Mouse (Mus musculus): ENCODE data around the gene Pigr.

The Pigr gene

DNA sequence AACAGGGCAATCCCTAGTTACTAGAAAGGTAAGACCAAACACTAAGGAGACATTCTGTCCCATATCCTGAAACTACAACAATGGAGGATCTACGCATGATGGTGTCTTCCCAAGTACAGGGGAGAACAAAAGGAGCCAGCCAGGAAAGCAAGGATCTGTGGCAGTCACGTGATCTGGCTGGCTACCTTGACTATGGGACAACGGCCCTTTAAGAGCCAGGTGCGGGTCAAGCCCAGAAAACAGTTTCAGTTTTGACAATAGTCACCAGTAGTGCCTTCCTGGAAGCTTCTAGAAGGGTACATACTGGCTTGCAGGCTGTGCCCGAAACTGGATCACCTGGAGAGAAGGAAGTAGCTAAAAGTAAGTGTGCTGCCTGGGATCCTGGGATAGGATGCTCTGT, at the start of gene Pigr:
Gene Pigr, plus strand, starts transcription at position 237 of the 400 bp plus-strand sequence.
- DNase-seq = peak; percentile 30

DNA sequence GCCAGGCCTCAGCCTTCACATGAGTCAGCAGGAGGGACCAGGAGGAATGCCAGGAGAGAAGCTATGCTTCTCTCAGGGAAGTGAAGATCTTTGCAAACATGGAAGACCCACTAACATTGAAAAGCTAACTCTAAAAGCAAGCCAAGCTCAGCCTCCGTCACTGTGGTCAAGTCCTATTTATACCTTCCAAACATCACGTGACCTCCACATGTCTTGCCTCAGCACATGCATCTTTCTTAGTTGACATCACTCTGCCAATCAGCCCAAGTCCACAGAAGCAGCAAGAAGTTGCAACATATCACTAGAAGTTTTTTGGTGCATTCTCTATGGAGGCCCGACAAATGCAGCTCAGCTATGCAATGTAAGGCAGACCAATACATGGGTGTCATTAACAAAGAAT, 46.6 kb upstream of the Pigr start:
- DNase-seq = no peak

DNA sequence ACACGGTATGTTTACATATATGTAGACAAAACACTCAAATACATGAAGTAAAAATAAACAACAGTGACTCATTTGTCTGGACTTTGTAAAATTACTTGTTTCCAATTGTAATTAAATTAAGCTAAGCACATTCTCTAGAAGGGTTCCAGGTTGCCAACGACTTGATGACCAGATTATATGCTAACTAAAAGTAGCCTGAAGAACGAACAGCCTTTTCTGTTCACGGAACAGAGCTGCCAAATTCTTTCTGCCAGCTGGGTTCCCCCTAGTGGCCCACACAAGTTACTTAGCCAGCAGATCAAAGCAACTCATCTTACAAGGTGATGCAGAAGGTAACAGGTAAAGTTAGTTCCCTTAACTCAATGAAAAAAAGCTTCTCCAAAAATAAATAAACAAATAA, 42.4 kb upstream of the Pigr start:
- DNase-seq = no peak

DNA sequence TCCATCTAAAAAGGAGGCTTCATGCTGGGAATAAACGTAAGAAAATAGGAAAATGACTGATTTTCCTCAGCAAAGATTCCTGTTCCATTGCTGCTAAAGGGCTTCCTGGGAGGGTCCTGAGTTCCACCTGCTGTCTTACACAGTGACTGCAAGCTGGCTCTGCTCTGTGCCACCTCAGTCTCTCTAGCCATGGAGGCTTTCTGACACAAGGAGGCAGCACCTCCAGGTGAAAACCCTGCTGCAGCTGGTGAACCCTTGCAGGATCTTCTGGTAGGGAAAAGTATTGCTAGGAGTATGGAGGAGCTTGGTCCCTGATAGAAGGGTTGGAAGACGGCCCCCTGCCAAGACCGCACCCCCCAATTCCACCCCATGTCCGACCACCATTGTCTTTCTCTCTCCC, 39.5 kb upstream of the Pigr start:
- no peak for DNase-seq

DNA sequence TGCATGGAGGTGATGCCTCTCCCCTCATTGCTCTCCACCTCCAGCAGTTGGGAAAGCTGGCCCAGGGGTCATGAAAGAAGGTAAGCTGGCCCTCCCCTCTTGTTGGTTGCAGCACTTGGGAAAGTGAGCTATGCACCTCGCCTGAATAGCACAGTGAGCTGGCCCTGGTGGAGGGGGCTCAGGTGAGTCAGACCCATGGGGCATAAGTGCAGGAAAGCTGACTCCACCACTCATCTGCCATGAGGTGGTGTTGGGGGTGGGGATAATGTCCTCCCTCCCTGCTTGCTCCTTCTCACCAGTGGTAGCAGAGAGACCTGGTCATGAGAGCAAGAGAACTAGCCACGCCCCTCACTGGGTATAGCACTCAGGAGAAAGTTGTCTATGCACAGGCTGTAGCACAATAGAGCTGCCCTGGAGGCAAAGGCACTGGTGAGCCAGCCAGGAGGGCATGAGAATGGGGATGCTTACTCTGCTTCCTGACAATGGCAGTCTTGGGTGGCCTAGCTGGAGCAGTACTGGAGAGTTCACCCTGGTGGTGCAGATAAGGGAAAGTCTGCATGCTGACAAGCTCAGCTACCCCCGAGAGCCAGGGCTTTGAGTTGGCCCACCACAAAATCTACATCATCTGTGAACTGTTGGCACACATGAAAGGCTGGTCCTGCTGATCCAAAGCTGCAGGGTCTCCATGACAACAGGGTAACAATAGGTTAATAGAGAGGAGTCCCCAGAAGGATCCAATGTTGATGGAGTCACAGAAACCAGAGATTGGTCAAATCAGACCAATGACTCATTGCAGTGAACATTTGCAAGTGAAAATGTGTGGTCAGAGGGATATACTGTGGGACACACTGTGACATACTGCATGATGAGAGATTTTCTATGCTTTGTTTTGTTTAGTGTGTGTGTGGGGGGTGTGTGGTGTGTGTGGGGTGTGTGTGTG, 36.7 kb upstream of the Pigr start:
- DNase-seq = no peak

DNA sequence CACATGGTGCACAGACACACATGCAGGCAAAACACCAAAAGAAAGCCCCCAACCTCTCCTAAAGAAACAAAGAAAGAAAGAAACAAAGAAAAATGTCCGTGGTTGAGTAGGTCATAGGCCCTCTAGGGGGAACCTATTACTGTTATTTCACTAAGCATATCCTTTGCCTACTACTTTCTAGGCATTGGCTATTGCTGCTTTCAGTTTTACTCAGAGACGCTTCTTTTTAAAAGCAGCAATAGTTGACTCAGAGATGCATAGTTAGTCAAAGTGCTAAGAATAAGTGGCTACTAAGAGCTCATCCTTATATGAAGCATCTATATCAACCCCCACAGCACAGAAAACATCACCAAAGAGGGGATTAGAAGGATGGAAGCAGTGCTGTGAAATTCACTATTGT, 31.2 kb upstream of the Pigr start:
- DNase-seq = no peak

DNA sequence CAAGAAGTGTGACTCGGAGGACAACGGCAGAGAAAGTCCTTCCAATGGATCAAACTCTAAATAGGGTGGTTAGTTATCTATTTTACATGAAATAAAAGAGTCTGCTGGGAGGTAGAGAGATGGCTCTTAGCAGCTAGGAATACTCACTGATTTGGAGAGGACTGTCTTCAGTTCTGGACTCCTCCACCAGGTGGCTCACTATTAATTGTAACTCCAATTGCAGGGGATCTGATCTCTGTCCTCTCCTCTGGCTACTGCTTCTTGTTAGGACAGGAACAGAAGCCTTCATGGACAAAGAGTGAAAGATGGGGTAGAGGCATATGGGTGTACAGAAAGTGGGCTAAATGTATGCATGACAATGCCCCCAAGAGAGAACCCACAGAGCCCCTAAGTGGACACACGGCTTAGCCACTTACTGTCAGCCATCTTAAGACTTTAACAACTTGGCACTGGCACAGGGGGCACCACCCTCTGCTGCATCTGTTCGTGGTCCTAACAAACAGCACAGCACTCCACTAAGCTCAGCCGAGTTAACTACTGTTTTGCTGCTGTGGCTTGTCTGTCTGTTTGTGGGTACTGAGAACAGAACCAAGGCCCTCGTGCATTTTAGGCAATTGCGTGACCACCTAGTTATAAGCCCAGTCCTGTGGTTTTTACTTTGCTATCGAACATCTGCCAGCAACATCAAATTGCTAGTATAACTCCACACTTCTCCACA, 29.4 kb upstream of the Pigr start:
- peak; percentile 61 for DNase-seq

DNA sequence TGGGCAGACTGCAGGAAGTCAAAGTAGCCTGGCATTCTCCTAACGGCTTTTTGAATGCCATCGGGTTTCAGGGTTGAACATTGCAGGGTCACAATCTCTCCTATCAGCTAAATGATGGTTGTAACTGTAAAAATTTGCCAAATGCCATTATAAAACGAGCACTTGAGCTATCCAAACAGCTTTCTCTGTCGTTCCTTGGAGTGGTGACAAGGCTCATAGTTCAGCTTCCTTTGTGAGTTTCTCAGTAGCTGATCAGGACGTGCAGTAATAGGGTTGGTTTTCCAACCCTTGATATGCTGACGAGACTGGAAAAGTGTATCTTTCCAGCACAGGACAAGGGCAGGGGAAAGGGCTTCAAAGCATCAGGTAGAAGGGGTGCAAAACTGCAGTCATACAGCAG, 28.4 kb upstream of the Pigr start:
- no peak for DNase-seq

DNA sequence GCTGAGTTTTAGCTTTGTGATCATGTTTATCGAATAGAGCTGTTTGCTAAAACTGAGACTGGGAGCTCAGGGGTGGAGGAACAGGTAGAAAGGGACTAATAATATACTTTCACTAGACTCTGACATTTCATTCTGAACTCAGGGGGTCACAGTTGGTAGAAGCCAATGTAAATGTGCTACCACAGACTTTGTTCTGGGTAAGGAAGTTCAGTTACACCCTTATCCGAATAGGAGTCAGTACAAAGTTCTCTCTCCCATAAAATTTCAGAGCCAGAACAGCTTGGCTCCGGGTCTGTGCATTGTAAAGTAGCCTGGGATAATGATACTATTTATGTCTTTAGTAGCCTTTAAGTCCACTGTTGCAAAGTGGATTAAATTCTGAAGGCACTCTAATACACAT, 27.9 kb upstream of the Pigr start:
- no peak for DNase-seq

DNA sequence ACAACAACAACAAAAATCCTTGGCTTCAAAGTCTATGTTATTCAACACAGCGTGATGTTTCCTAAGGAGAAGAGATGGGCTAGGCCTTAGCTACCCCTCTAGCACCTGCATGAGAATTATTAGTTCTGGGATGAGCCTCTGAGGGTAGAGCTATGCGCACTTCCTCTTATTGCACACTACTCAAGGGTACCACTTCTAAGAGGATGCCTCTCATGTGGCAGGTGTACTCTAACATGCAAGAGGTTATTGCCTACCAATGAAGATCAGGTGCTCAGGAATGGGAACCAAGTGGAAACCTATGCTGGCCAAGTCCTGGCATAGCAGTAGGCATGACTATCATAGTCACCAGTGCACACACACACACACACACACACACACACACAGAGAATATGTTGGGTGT, 27.1 kb upstream of the Pigr start:
- no peak for DNase-seq

DNA sequence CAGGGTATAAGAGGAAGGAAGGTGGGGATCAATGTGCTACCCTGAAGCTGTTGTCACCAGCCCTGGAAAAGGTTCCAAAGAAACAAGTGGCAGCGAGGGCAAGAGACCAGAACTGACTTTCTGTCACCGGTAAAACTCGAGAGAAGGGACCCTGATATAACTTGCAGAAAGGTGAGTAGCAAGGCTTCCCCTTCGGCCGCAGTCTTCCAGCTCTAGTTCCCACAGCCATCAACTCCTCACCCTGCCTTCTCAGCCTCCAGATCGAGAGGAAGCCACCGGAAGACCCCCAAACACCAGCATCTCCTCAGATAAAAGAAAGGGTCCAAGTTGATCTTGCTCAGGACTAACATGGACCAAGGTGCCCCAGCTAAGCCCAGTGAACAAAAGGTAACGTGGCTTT, 25.9 kb upstream of the Pigr start, which contains the start of gene Fcamr:
Gene Fcamr, plus strand, starts transcription at position 301 of the 400 bp plus-strand sequence.
- no peak for DNase-seq

DNA sequence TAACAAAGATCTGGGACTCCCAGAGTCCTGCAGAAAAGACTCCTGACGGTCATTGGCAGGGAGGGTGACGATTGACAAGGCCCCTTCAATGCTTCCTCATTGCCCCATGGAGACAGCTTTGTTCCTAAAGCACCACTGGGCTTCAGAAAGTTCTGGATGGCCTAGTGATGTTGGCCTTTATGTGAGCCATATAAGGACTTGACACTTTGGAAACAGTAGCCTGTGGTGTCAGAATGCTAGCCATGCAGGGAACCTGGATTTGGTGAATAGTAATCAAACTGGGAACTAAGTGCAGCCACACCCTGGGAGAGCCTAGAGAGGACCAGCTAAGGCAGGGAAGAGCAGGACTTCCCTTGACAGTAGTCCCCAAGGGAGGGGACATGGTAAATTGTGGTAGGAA, 25.0 kb upstream of the Pigr start:
- no peak for DNase-seq

DNA sequence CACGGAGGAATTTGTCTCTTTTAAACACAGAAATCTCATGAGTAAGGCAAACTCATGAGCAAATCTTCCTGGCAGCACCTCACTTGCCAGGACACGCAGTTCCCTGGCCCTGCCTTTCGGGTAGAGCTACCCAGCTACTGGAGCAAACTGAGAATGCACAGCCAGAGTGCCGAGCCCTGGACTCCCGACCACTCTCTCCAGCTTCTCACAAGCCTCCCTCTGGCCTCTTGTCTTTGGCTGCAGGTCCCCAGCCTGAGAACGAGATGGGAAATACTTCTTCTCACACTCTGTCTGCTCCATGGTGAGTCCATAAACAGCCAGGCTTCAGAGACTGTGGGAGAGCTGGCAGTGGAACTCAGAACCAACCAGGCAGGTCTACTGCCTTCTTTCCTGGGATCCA, 23.5 kb upstream of the Pigr start:
- DNase-seq = peak; percentile 31

DNA sequence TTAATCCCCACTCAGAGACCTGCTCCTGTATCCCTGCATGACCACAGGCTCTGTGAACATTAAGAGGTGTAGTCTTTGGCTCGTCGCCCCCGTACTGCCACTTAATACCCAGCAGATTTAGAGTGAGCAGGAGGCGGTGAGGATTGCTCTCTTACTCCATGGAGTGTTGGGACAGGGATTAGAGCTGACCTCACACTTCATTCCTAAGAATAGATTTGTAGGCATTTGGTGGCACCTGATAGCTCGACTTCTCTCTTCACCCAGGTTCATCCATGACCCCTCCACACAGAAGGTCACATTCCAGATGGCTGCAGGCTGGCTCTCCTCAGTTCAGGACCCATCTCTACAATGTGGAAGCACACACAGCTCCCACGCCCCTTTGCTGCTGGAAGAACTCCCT, 22.2 kb upstream of the Pigr start:
- DNase-seq = no peak

DNA sequence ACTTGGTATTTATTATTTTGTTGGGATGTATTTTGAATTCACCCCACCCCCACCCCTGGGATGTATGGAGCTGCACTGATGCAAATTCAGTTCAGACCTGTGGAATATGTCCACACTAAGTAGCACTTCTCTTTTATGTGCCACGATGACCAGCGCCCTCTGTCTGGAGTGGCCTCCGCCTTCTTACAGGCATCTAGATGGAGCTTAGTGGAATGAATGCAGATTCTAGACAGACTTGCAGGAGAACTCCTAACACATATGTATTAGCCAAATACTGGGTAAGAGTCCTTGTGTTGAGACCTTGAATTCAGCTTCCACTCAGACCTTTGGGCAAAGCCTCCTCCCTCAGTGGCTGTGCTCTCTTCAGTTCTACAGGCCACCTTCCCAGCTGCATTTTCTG, 15.6 kb upstream of the Pigr start:
- DNase-seq = no peak

DNA sequence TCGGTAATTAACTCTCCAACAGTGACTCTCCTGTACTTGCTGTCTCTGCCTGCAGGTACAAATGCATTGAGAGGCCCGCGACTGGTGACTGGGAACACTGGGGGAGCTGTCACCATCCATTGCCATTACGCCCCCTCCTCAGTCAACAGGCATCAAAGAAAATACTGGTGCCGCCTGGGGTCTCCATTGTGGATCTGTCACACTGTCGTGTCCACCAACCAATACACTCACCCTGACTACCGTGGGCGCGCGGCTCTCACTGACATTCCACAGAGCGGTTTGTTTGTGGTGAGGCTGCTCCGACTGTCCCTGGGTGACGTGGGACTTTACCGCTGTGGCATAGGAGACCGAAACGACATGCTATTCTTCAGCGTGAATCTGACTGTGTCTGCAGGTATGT, 15.2 kb upstream of the Pigr start:
- no peak for DNase-seq

DNA sequence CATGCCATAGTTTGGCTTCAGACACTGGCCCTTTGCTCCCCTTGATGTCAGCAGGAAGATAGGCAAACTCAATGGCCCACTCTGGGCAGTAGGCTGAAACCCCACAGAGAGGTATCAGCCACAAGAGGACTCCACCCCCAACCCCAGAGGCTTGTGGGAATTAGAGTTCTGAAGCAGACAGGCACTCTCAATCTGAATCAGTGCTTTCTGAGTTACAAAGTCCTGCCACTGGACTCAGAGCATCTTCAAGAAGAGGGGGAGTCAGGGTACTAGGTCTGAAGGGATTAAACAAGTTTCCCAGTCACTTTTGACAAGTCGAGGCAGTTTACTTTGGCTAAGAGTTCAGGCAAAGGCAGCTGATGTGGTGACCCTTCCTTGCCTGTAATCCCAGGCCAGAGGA, 6.7 kb upstream of the Pigr start:
- peak; percentile 40 for DNase-seq

DNA sequence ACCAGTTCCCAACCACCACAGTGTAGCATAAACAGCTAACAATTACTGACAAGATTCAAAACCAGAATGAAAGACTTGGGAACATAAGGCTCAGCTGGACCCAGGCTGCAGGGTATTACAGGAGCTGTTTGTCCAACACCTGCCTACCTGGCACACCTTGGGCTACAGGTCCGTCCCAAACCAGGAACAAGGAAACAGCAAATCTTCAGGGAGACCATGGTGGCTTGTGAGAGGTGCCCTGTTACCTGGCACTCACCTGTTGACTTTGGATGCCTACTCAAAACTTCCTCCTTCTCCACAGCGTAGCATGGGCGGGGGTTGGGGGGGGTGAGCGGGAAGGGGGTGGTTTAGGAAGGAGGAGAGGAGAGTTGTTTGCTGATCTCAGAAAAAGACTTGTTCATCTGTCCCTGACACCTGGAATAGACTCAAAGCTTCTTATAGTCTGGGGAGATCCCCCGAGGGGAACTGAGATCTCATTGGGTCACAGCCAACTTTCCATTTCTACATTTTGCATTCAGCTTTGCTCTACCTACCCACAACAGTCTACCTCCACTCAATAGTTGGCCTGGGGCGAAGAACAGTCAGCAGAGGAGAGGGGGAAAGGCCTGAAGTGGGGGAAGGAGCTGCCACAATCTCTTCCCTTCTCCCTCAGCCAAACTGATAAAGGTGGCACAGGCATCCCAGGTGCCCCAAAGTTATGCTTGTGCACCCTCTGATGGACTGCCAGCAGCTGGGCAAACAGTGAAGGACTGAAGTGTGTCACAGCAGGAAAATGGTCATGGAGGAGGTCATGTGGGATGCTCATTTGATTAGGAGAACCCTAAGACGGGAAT, 6.0 kb upstream of the Pigr start:
- peak; percentile 41 for DNase-seq

DNA sequence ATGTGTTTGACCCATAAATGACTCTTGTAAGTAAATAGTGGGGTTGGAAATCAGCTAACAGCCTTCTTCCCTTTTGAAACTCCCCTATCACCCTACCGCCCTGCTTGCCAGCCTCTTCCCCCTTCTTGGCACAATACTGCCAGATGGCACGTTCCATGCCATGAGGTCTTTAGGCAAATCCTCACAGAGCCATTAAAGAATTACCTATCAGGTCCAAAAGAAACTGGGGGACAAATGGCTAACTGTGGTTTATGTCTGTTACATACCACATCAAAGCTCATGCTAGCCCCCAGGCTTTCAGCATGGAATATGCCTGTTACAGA, 5.4 kb upstream of the Pigr start:
- DNase-seq = no peak

DNA sequence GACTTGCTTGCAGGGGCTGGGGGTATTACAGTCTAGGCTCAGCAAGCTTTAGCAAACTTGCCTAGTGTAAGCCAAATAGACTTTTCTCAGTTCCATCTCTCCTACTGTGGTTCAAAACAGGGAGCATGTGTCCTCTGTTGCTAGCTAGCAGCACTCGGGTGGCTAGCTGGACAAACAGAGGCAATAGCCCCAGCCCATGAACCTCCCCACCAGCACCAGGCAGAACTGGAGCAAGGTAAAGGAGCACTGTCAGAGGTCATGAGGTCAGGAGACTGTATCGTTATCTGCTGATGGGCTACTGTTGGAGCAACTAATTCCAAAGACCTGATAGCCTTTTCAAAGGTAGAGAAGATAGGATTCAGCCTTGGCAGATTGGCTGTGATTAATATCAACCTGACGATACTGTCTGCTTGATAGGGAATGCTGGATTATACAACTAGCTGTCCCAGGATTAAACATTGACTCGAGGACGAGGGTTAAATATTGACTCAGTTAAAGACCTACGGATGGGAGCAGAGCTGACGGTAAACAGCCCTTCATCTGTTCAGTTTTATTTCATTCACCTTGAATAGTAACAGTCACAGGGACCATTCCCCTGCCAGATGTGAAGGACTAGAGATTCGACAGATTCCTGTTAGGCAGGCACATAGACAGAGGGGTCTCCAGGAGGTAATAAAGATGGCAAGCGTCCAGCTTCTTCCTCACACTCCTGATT, 4.4 kb upstream of the Pigr start:
- DNase-seq = peak; percentile 82

DNA sequence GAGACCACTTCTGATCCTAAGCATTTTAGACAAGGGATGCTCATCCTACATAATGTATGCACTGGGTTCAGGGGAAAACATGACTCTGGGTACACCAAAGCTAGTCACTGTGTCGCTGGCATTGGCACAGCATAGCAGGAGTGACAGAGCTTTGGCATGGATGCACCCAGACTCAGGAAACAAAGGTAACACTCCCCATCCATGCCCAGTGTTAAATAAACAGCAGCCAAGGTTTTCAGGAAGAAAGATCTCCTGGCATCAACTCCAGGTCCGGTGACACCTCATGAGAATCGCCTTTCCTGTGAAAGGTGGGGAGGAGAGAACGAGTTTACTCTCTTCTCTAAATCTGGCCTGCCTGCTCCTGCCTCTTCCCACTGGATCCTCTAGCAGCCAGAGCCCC, 2.2 kb downstream of the Pigr start:
- no peak for DNase-seq

DNA sequence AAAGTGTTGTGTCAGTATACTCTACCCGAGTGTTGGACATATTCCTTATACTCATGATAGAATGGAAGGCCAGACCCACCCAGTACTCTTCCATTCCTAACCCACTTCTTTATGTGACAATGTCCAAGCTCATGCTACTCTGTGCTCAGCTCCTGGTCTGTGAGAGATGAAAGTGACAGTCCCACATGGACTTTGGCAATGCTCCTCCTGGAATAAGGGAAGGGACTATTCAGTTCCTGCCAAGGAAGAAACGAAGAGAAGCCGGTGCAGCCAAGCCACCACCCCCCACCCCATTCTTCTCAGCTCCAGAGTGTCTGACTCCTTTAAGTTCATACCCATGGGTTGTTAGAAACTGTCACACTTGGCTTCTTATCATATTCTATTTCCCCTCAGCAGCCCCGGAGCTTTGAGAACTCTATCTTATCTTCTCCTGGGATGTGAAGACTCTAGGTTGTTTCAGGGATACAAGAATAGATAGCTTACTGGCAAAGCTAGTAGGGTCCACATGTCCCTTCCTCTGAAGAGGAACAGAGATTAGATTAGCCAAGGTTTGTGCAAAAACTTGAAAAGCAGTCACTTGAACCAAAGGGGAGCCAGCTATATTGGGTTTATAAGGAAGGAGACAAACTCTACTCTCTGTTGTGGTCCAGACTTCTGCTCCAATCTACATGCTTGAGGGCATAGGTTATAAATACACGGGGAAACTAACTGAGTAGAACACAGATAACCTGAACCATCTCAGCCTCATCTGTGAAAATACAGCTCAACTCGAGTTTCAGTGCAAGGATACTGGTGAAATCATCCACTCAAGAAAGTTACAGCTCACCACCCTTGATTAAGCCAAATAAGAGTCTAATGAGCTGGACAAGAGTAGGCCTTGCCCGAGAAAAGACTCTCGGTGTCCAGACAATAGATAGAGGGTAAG, 3.7 kb downstream of the Pigr start:
- no peak for DNase-seq

Measured in kidney, adult 11 months (tissue).